Mouse (Mus musculus): ENCODE results near the gene Cd68.

Gene Cd68

DNA sequence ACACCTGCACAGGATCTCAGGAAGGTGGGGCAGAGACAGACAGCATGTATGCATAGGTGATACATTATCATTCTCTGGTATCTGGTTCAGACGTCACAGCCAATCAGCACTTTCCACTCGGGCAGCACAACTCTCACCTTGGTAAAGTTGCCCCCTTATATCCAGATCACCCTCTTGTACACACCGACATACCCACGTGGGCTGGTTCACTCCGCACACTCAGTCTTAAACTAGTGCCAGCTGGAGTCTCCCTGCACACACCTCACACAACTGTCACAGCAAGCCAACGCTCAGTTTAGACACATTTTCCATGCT lies 29.1 kb upstream of the Cd68 start:
- DNase-seq (ENCODE audit: low spot score): no peak

DNA sequence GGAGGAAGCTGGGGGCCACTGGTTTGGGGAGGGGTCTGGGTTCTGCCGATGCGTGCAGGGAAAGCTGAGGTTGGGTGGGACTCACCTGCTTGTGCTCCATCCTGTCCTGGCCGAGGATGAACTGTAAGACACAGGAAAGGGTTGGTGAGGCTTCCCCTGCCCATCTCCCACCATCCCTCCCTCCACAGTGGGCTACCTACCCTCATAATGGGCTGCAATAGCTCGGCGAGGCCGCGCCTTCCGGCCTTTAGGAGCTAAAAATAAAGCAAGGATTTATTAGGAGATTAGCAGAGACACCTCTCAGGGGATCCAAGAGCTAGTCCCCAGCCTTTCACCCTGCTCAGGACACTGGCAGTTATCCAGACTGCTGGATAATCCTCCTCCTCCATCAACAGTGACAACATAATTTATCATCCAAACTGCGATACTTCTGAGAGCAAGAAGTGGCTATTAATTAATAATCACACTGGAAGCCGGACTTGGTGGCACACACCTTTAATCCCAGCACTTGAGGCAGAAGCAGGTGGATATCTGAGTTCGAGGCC lies 27.5 kb upstream of the Cd68 start:
- no peak for DNase-seq (ENCODE audit: low spot score)

DNA sequence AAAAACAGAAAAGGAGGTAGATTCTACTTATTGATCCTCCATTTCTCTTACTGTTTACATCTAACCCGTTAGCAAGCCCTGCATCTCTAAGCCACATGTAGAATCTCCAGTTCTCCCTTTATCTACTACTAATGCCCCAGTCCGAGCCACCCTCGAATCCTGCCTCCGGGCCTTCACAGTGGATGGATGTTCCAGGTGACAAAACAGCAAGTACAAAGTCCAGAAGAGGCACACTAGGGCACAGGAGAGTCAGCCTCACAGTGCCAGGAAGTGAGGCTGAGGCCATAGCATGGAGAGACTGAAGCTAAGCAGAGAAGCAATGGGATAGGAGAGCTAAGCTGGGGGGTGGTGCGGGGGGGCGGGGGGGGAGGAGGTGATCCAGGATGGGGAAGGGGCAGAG lies 26.9 kb upstream of the Cd68 start:
- no peak for DNase-seq (ENCODE audit: low spot score)

DNA sequence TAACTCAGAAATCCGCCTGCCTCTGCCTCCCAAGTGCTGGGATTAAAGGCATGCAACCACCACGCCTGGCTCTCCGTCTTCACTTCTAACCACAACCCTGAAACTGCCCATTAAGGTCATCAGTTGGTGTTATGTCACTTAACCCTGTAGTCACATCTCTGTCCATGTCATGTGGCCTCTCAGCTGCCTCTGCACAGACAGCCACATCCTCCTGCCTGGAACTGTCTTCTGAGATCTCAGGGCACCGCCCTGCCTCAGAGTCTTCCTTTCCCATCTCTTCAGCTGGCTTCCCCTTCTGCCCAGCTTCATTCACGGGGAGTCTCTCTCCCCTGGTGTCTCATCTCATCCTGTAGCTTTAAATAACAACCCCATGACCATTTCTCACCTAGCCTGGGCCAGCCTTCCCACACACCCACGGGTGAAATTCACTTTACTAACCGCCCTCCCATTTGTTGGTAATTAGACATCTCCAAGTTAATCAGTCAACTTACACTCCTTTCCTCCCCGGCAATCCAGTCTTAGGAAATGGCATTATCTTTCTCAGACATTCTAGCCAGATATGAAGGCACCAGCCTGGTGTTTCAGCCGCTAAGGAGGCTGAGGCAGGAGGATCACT lies 26.4 kb upstream of the Cd68 start:
- DNase-seq (ENCODE audit: low spot score): no peak

DNA sequence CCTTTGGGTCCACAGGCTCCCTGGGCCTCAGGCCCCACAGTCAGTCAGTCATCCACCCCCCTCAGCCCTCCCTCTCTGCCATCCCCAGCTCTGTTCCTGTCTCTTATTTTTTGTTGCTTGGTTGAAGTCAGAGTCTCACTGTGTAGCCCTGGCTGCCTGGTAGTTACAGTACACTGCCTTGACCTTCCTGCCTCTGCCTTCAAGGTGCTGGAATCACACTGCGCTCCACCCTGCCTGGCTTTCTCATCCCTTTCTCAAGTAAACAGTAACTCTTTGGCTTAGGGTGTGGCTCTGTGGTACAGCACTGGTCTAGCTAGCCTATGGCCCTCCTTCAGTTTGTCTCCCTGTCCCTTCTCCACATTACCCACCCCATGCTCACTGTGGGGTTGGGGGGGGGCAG lies 23.9 kb upstream of the Cd68 start:
- no peak for DNase-seq (ENCODE audit: low spot score)

DNA sequence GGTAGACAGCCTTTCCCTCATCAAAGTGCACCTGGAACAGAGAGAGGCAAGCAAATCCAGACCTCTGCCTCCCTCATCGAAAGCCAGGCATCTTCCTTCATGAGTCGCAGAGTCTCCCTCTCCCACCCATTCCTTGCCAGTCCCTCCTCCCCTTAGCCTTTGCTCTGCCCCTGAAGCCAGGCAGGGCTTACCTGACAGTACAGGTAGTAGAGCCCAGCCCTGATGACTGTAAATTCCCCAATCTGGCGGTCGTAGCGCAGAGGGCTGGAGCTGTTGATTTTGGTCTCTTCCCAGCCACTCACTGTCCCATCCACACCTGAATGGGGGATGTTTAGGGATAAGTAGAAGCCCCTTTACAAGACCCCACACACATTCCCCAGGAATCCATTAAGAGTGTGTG lies 21.1 kb upstream of the Cd68 start:
- DNase-seq (ENCODE audit: low spot score): no peak

DNA sequence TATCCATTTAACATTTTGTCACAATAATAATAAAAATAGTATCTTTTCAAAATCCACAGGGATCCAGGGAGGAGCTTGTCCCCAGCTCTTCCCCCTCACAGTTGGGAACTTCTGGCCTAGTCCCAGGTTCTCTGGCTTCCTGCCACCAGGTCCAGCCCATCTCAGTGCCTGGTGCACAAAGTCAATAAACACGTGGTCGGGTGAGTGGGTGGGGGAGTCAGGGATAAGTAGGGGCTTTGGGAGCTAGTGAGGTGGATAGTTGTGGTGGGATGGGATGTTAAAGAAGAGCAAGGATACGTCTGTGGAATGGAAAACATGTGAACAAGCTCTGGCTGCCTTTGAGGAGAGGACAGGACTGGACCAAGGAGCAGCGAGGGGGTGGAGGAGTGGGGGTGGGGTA lies 20.4 kb upstream of the Cd68 start:
- DNase-seq (ENCODE audit: low spot score): no peak

DNA sequence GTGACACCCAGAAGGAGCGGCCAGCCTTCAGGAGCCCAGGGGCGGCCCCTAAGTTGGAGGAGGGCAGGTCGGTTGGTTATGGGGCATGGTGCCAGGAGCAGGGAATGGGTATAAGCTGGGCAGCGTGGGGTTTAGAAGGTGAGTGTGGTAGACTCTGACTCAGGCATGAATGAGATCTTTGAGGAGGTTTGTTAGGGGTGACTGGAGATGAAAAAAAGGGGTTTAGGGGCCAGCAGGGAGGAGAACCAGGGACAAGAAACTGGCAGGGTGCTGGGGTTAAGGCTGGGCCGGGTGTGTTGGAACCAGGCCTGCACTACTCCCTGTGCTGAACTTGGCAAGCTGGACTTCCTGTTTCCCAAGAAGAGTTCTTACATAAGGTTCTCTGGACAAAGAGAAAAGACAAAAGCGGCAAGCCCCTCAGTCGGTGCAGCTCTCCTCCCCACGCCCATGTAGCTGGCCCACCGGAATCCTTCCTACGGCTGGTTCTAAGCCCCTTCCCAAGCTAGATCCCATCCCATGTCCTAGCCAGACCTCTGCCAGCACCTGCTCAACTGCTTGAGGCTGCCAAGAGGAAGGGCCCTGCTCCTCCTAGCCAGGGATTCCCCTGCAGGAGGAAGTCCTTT lies 19.7 kb upstream of the Cd68 start, which contains the start of gene Tnfsf13:
Tnfsf13 (minus strand) TSS at position 259 of the 623 bp plus-strand sequence.
- DNase-seq (ENCODE audit: low spot score): no peak

DNA sequence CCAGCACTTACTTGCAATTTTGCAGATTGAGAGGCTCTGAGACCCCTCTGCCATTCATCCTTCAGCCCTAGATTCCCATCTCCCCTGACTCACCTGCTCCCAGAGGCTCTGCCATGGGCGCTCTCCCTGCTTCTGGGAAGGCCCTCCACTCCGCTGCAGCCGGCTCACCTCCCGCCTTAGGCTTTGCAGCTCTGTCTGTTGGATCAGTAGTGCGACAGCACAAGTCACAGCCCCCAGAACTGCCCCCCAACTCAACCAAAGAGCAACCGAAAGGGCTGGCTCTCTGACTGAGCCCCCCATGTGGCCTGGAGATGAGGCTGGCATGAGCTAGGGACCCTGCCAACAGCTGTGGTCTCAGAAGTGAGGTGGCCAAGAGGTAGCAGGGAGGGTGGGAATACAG lies 19.0 kb upstream of the Cd68 start:
- no peak for DNase-seq (ENCODE audit: low spot score)

DNA sequence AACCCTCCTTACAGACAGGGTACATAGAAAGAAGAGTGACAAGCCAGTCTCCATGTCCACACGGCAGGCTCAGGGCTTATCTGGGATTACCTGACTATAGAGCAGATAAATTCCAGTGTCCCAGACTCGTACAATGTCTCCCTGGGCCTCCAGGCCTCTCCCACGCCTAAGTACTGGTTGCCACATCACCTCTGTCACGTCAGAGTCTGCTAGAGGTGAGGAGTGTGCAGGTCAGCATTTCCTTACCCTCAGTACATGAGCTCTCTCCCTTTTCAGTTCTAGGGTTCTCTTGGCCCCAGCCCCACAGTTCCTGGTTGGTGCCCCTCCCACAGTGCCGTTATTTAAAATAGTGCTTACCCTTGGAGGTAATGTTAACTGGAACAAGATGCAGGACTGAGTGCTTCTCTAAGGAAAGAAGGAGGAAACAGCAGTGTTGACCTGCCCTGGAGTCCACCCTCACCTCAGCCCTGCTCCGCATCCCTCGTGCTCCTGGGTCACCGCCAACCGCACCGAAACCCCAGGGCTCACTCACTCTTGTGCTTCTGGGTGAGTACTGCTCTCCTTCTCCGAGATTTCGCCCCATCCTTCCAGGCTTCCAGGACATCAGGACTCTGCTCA lies 18.3 kb upstream of the Cd68 start:
- DNase-seq (ENCODE audit: low spot score): no peak

DNA sequence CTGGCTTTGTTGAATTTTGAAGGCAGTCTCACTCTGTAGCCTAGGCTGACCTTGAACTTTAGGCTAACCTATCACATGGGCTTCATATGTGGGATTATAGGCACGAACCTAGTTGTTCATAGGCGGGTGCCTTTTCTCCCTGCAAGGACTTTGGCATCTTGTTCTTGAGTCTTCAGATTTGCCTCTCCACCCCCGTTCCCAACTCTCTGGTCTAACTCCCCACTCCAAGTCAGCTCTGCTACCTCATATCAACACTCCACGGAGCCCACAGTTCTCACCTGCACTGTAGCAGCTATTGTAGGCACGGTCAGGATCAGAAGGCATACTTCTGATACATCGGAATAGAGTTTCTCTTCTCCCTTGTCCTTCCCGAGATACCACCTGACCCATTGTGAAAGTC lies 17.6 kb upstream of the Cd68 start:
- no peak for DNase-seq (ENCODE audit: low spot score)

DNA sequence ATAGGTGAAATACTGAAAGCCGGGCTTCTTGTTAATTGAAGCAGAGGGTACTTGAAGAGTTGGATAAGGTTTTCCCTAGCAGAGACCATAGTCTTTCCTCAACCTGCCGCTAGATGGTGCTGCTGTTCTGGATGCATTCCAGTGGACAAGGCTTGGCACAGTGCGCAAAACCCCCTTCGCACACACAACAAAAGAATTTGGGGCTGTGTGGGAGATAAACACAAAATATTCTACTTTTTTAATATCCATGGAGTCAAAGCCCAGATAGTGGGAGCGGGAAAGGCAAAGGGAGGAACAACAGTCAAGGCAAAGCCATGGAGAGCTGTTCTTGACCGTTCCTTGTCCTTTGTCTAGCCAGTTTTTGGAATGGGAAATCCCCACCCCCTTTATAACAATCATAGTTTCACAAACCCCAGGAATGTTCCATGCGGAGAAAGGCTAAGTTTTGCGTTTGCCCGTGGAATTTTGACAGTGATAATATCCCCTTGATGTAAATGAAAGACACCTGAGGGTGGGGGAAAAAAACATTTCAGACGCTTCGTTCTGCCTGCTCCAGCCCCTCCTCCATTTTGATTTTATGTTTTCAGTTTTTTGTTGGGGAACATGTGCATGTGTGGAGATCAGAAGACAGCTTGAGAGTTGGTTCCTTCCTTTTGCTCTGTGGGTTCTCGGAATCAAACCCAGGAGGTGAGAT lies 17.0 kb upstream of the Cd68 start:
- peak; percentile 89 for DNase-seq (ENCODE audit: low spot score)

DNA sequence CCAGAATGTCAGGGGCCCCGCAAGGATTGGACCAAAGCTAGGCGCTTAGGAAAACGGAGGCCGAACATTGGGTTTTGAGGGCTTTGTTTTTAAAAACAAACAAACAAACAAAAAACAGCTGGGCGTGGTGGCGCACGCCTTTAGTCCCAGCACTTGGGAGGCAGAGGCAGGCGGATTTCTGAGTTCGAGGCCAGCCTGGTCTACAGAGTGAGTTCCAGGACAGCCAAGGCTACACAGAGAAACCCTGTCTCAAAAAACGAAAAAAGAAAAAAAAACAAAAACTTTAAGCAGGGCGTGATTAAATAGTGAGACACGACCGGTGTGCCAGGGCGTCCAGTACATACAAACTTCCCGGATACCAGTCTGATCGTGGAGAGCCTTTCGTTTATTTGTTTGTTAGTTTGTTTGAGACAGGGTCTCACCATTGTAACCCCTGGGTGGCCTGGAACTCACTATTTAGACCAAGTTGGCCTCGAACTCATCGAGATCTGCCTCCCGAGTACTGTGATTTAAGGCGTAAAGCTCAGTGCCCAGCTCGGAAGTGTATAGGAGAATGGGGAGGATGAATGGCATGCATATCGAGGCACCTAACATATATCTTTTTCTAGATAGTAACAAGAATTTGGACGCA lies 16.4 kb upstream of the Cd68 start:
- no peak for DNase-seq (ENCODE audit: low spot score)

DNA sequence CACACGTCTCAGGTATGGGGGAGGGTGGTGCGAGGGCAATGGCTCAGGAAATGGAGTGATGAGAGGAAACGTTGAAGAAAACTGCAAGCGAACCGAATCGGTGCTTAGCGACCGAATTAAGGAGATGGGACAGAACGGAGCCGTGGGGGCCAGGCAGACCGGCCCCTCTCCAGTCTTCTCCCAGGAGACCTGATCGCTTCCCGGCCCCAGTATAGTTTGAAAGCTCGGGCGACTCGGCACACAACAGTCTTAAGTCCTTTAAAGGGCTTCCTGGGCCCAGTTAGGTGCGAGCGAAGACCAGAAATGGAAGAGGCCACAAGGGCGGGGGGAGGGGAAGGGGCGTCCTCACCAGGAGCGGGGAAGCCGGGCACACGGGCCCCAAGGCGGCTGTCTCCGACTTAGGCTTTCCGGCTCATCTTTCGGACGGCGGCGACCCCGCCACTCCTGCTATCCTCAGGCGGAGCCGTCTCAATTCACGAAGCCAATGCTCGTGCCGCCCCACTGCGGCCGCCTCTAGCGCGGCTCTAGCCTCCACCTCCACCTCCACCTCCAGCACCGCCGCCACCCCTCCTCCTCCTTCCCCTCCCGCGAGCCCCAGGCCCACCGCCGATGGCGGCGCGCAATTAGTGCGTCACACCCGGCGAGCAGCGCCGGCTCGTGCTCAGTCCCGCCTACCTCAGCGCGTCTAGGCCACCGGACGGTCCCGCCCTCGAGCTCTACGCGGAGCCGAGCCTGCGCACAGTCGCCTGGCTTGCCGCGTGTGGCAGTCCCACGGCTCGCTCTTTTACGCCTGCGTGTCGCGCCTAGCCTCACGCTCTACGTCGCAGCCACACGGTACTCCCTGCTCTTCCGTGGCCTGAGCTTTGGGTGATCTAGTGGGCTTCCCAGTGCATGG lies 15.6 kb upstream of the Cd68 start, which contains the start of gene Senp3:
Senp3 (minus strand) TSS at position 771 of the 895 bp plus-strand sequence.
- DNase-seq (ENCODE audit: low spot score): peak; percentile 98

DNA sequence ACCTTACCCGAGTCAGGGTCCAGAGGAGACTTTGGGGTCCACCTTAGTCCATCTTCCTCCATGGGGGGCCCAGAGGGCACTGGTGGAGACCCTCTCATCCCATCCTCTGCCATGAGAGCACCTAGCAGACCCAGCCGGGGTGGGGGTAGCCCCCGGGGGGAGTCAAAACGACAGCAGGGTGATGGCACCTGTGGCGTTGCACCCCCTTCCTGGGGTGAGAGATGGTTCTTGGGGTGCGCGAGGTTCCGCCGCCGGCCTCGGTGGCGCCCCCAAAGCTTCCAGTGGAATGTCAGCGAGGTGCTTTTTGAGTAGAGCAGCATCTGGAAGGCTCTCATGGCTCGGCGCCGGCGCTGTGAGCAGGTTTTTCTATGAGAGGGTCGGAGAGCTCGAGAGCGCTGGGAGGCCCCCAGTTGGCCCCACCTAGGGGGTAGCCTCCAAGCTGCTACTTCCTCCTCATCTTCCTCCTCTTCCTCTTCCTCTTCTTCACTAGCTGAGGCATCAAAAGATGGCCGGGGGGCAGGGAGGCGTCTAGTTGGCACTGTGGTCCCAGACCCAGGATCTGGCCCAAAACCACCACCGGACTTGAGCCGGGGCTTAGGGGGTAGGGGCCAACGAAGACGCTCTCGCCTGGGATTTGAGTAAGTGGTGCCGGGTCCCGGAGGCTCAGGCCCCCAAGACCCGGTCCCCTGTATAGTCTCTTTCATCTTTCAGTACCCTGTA lies 14.3 kb upstream of the Cd68 start:
- DNase-seq (ENCODE audit: low spot score): no peak

DNA sequence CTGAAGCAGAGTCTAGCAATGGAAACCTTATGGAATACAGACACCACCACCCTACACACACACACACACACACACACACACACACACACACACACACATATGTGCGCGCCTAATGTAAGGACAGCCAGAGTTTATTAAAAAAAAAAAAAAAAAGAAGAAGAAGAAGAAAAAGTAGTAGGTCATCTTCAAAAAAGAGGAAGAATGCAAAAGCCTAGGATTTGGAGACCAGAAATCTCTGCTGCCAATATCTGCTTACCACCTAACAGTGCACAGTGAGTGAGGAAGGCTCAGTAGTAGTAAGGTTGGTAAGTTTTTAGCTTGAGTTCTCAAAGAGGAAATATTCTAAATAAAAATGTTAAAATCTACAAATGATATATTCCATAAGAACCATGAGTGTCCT lies 13.2 kb upstream of the Cd68 start:
- DNase-seq (ENCODE audit: low spot score): no peak

DNA sequence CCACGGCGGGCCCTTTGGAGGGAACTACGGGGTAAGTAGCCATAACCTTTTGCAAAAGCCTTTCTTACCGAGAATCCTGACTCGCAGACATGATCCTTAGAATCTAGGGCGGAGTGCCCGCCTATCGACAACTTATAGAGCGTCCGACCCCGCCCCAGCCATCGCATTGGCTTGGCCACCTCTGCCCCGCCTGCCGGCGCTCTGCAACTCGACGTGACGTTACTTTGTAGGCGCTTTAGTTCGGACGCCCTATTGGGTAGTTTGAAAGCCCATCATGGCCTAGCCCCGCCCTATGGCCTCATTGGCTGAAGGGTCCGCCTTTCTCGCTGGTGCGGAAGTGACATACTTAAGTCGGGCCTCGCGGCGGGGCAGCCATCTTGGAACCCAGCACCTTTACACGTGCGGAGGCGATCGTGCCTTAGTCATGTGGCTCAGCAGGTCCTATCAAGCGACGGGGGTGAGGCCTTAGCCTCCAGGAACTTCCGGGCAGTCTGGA lies 6.3 kb upstream of the Cd68 start, which contains the start of gene Eif4a1:
Eif4a1 (minus strand) TSS at position 213 of the 496 bp plus-strand sequence.
- peak; percentile 99 for DNase-seq (ENCODE audit: low spot score)

DNA sequence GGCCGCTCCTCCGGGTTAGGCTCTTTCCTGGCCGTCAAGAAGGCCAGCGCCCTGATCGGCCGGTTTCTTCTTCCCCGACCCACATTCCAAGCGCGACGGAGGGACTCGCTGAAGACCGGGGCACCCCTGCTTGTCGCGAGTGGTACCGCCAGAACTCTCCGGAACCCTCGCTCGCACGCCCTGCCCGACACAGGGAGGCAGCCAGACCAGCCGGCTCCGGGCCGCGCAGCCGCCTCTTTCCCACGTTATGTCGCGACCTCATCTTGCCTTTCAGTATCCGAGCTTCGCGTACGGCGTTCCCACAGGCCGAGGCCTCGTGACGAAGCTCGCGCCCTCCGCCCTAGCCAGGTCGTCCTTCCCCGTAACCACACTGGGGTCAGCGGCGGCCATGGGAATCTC lies 5.8 kb upstream of the Cd68 start:
- no peak for DNase-seq (ENCODE audit: low spot score)

DNA sequence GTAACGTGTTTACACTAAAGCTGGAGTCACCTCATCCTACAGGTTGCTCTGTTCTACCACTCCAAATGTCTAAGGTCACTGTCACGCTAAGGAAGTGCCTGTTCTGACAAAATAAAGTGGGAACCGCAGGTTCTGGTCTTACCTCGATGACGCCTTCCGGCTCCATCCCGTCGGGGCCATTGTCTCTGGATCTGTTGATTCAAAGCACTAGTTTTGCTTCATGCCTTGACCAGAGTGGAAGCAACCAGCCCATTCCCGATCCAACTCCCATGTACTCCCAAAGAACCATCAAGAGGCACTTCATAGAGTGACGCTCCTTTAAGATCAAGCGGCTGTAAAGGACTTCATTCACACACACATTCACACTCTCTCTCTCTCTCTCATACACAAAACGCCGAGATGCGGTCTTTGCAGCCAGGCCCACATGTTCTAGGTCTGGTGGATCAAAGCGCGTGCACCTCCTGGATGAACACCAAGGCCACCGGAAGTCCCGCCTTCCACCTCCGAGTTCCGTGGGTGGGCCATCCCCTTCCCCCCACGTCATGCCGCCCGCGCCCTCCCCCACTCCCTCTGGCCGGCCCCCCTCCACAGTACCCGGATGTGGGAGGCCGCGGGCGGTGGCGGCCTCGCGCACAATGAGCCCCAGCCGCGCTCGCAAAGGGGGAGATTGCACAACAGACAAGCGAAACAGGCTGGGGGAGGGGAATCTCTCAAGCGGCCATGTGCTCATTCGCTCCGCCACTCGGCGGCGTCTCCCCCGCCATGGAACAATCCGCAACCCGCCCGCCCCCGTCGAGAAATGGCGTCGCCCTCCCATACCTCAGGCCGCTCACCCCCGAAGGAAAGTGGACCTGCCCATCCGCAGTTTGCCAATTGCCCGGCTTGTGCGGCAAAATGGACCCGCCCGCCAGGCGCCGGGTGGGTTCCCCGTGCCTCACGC lies 5.1 kb upstream of the Cd68 start:
- DNase-seq (ENCODE audit: low spot score): peak; percentile 90

Measured in MN1 (cell line).